Mouse (Mus musculus) forebrain, embryonic 14.5 days (tissue): Measurements from ENCODE around the gene Pml. TPM values are rescaled to one million over a fixed set of nuclear protein-coding genes. Genes with fewer than 3 reads are reported as not detected.
A peak's percentile ranks its signal among the peaks of the same experiment; 100 is the strongest.
"Not testable (repeated sequence)": the region's sequence is repeated elsewhere in the genome, so short reads cannot be mapped to it uniquely, and the experiment has no call there.

Experiments
- ATAC-seq: fragments of 200-750 bp; cut with Nextera tagmentation; 2 replicates; pipeline ENCODE4 v1.8.0; 2017; ENCODE audit warnings: mild to moderate bottlenecking, moderate library complexity
- DNase-seq: peaks from one replicate; pipeline ENCODE4 v3.0.0-alpha.2; 2015; ENCODE audit warnings: low spot score
- H3K27ac ChIP-seq: fragments of 300-500 bp; sonication (generic); 2 replicates; pipeline ENCODE4 v1.5.1; 2014; ENCODE audit warnings: low read depth, mild to moderate bottlenecking, control low read depth, low read length, moderate library complexity
- H3K27me3 ChIP-seq: fragments of 300-500 bp; sonication (generic); replicated peaks from 2 replicates; pipeline ENCODE4 v1.6.1; 2014; ENCODE audit warnings: low read length, control low read depth, mixed read lengths; ENCODE audit not compliant: control insufficient read depth, insufficient read depth
- H3K36me3 ChIP-seq: fragments of 300-500 bp; sonication (generic); 2 replicates; pipeline ENCODE4 v1.6.1; 2014; ENCODE audit warnings: low read length, control low read depth; ENCODE audit not compliant: control insufficient read depth, insufficient read depth
- H3K4me1 ChIP-seq: fragments of 300-500 bp; sonication (generic); 2 replicates; pipeline ENCODE4 v1.6.1; 2014; ENCODE audit warnings: antibody characterized with exemption, low read length, control low read depth; ENCODE audit not compliant: control insufficient read depth, insufficient read depth
- H3K4me2 ChIP-seq: fragments of 300-500 bp; sonication (generic); 2 replicates; pipeline ENCODE4 v1.6.1; 2014; ENCODE audit warnings: mild to moderate bottlenecking, control low read depth, low read length
- H3K4me3 ChIP-seq: fragments of 300-500 bp; sonication (generic); 2 replicates; pipeline ENCODE4 v1.5.1; 2014; ENCODE audit warnings: low read depth, low read length, control low read depth
- H3K9ac ChIP-seq: fragments of 300-500 bp; sonication (generic); 2 replicates; pipeline ENCODE4 v1.6.1; 2014; ENCODE audit warnings: mild to moderate bottlenecking, low read length, control low read depth, moderate library complexity
- H3K9me3 ChIP-seq: fragments of 300-500 bp; sonication (generic); replicated peaks from 2 replicates; pipeline ENCODE4 v1.6.1; 2016; ENCODE audit warnings: low read length, control low read depth, mixed read lengths; ENCODE audit not compliant: control insufficient read depth
- WGBS: fragments of 180-500 bp; shearing (Covaris S2); extraction: QIAGEN DNeasy Blood & Tissue Kit; methylation state at CpG from one replicate; pipeline ENCODE4 v1.1.7; 2014; 5-methylcytosine and 5-hydroxymethylcytosine counted together
- polyA plus RNA-seq: library from polyadenylated mRNA; unstranded; fragments of >200 nt; fragmentation: Nextera tagmentation; extraction: Ambion mirVana; gene quantifications from 2 replicates; pipeline ENCODE4 v1.2.1, GENCODE M21; 2014

The Pml gene
- polyA plus RNA-seq, 1 experiment from 2014 or later, result 5.3 TPM

DNA sequence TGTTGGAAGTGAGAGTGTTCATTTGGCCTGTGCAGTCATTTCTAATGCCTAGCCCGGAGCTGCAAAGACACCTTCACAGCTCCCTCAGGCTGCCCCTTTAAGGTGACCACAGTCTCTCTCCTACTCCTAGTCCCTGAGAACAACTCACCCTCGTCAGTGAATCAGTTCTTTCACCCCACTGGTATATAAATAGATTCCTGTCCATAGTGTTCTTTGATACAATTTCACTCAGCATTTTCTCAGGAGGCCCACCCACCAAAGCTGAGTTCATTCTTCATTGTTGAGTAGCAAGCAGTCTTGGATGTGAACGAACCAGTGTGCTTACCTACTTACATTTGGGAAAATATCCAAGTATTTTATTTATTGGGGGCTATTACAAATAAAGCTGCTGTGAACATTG is 25.0 kb upstream of the Pml start:
- no peaks in the 10 kb centered on the region for H3K9me3 ChIP-seq
- 40% methylated on average over 3 of the region's 3 CpGs for WGBS
- H3K36me3 ChIP-seq, result no peaks in the 10 kb centered on the region
- no peaks in the 10 kb centered on the region for H3K27me3 ChIP-seq
- ATAC-seq (no peak), DNase-seq (no peak)
- no peak overlapping the region for H3K9ac ChIP-seq
- no peak overlapping the region for H3K27ac ChIP-seq
- no peaks in the 10 kb centered on the region for H3K4me1 ChIP-seq
- no peak overlapping the region for H3K4me2 ChIP-seq
- no peak overlapping the region for H3K4me3 ChIP-seq

DNA sequence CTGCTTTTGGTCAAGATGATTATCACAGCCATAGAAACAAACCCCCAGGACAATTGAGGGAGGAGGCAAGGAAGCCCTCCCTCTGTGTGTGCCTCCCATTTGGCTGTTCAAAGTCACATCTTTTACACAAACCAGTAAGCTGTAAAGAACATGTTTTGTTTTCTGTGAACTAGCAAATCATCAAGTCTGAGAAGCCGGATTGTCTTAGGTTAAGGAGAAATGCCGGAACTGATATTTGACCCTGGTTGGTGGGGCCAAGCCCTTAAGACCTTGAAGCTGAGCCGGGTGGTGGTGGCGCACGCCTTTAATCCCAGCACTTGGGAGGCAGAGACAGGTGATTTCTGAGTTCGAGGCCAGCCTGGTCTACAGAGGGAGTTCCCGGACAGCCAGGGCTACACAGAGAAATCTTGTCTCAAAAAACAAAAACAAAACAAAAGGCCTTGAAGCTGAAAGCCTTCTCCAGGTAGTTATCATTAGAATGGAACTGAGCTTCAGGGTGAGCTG is 24.6 kb upstream of the Pml start:
- no peaks in the 10 kb centered on the region for H3K36me3 ChIP-seq
- H3K27me3 ChIP-seq, result no peaks in the 10 kb centered on the region
- no peaks in the 10 kb centered on the region for H3K4me1 ChIP-seq
- no peak for DNase-seq
- no peak overlapping the region for H3K4me3 ChIP-seq
- H3K4me2 ChIP-seq, result no peak overlapping the region
- no peak overlapping the region for H3K27ac ChIP-seq
- no peak for ATAC-seq
- H3K9me3 ChIP-seq, result no peaks in the 10 kb centered on the region
- 81% methylated on average over 7 of the region's 7 CpGs for WGBS
- no peak overlapping the region for H3K9ac ChIP-seq

DNA sequence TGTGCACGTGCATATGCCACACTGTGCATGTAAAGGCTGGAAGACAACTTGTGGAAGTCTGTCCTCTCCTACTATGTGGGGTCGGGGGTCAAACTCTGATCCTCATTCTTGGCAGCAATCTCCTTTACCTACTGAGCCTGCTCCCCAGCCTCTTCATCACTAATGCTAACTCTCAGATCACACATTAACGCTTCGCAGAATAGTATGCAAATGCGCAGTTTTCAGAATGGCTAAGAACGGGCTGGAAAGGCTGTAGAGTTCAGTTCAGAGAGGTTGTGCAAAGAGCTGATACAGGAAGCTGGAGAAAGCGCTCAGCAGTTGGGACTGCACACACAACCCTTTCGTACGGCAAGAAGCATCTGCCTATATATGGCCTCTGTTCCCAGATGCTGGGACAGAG is 23.3 kb upstream of the Pml start:
- DNase-seq (no peak), ATAC-seq (no peak)
- H3K27ac ChIP-seq, result no peak overlapping the region
- WGBS, result 75% methylated on average over 9 of the region's 9 CpGs
- H3K4me2 ChIP-seq, result no peak overlapping the region
- H3K4me3 ChIP-seq, result no peak overlapping the region
- no peaks in the 10 kb centered on the region for H3K9me3 ChIP-seq
- no peaks in the 10 kb centered on the region for H3K36me3 ChIP-seq
- no peak overlapping the region for H3K9ac ChIP-seq
- no peaks in the 10 kb centered on the region for H3K4me1 ChIP-seq
- no peaks in the 10 kb centered on the region for H3K27me3 ChIP-seq

- Histone ChIP-seq H3K9ac (no peak overlapping the region), H3K4me2 (no peak overlapping the region), H3K4me3 (no peak overlapping the region), H3K27me3 (no peaks in the 10 kb centered on the region), H3K27ac (no peak overlapping the region), H3K9me3 (no peaks in the 10 kb centered on the region), H3K4me1 (no peaks in the 10 kb centered on the region), H3K36me3 (no peaks in the 10 kb centered on the region)
- DNase-seq, result no peak
- WGBS, result 79% methylated on average over 2 of the region's 2 CpGs
- ATAC-seq, result no peak
These were observed 22.5 kb upstream of the Pml start for GRCm38 (mm10) chr9:58272068-58272541.

DNA sequence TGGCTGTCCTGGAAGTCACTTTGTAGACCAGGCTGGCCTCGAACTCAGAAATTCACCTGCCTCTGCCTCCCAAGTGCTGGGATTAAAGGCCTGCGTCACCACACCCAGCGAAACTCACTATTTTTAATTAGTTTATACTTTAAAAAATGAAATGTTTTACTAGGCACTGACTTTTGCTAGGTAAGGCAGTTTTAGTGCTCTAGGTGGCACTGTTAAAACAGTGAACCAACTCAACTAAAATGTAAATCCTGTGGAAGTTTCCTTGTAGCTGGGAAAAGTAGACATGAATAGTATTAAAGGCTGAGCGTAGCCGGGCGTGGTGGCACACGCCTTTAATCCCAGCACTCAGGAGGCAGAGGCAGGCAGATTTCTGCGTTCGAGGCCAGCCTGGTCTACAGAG is 22.0 kb upstream of the Pml start:
- H3K9ac ChIP-seq, H3K36me3 ChIP-seq, H3K4me3 ChIP-seq, H3K27me3 ChIP-seq, ATAC-seq, H3K27ac ChIP-seq, H3K9me3 ChIP-seq, H3K4me1 ChIP-seq, H3K4me2 ChIP-seq, DNase-seq: not testable (repeated sequence)
- 94% methylated on average over 9 of the region's 9 CpGs for WGBS

GRCm38 (mm10) chr9:58271109-58271508 is 21.5 kb upstream of the Pml start:
- Histone ChIP-seq H3K4me3 (no peak overlapping the region), H3K9me3 (no peaks in the 10 kb centered on the region), H3K27me3 (no peaks in the 10 kb centered on the region), H3K4me1 (no peaks in the 10 kb centered on the region), H3K36me3 (no peaks in the 10 kb centered on the region), H3K27ac (no peak overlapping the region), H3K4me2 (no peak overlapping the region), H3K9ac (no peak overlapping the region)
- 91% methylated on average over 3 of the region's 3 CpGs for WGBS
- DNase-seq (no peak), ATAC-seq (no peak)

DNA sequence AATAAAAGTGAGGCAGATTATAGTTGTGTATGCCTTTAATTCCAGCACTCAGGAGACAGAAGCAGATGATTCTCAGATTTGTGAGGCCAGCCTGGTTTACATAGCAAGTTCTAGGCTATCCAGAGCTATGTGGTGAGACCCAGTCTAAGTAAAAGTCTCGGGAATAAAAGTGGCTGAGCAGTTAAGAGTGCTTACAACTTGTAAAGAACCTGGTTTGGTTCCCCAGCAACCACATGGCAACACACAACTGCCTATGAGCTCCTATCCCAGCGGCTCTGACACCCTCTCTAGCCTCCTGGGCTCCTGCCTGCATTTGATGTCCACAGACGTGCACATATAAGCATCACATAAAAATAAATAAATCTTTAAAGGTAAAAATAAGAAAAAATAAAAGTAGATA is 20.5 kb upstream of the Pml start:
- H3K27me3 ChIP-seq, result no peaks in the 10 kb centered on the region
- no peaks in the 10 kb centered on the region for H3K4me1 ChIP-seq
- H3K4me3 ChIP-seq, result no peak overlapping the region
- H3K9me3 ChIP-seq, result no peaks in the 10 kb centered on the region
- no peak for DNase-seq
- WGBS, result 69% methylated on average over 3 of the region's 3 CpGs
- H3K9ac ChIP-seq, result no peak overlapping the region
- no peak overlapping the region for H3K4me2 ChIP-seq
- H3K36me3 ChIP-seq, result no peaks in the 10 kb centered on the region
- H3K27ac ChIP-seq, result no peak overlapping the region
- ATAC-seq, result no peak

DNA sequence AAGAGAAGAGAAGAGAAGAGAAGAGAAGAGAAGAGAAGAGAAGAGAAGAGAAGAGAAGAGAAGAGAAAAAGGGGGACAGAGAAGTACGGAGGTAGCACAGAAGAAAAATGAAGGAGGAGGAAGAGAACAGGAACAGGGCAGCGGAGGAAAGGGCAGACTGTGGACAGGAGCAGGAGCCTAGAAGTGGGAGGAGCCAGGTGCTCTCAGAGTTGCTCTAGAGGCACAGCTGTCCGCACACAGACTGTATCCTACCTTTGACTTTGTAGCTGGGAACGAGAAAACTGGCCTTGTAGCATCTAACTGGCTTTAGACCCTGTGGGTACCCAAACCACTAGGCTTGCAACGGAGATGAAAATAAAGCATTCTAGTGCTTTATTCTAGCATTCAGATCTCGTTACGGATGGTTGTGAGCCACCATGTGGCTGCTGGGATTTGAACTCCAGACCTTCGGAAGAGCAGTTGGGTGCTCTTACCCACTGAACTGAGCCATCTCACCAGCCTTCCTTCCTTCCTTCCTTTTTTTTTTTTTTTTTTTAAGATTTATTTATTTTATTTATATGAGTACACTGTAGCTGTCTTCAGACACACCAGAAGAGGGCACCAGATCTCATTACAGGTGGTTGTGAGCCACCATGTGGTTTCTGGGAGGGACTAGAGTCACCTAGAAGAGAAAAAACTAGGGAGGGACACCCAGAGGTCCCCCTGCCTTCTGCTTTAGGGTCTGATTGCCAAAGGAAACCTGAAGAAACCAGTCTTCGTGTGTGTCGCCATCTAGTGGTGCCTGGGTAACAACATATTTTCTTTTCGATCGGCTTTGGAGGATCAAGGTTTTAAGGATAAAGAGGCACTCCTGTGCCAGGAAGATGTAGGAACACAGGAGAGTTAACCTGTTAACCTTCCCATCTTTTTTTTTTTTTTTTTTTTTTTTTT is 19.1 kb upstream of the Pml start:
- Histone ChIP-seq H3K36me3 (no peaks in the 10 kb centered on the region), H3K4me1 (no peaks in the 10 kb centered on the region), H3K4me2 (no peak overlapping the region), H3K27ac (no peak overlapping the region), H3K9me3 (no peaks in the 10 kb centered on the region), H3K9ac (no peak overlapping the region), H3K27me3 (no peaks in the 10 kb centered on the region), H3K4me3 (no peak overlapping the region)
- peak; percentile 87 for DNase-seq
- 57% methylated on average over 12 of the region's 12 CpGs for WGBS
- ATAC-seq, result 0 out of 2 replicates have a peak, but pooled peaks have one; percentile 37

DNA sequence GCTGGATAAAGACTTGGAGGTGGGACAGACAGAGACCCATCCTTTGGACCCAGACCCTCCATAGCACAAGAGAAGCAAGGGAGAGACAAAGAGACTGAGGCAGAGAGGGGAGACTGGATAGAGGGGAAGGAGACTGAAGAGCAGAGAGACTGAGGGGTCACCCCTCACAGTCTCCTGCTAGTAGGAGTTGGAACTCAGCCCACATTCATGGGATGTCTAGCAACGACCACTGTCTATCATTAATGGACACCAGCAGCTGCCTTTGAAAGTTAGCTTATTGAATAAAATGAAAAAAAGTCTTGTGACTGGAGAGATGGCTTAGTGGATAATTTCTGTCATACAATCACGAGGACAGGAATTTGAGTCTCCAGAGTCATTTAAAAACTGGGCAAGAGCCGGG is 17.5 kb upstream of the Pml start:
- ATAC-seq, result no peak
- no peak for DNase-seq
- 79% methylated on average over 3 of the region's 3 CpGs for WGBS

More for the DNA sequence above, 17.5 kb upstream of the Pml start:
- Histone ChIP-seq H3K4me3 (no peak overlapping the region), H3K36me3 (peaks cover 9% of the 10 kb centered on the region), H3K4me2 (no peak overlapping the region), H3K27ac (no peak overlapping the region), H3K9ac (no peak overlapping the region), H3K4me1 (no peaks in the 10 kb centered on the region), H3K27me3 (no peaks in the 10 kb centered on the region), H3K9me3 (no peaks in the 10 kb centered on the region)
